ENCODE assay signal across 22 mouse cellular contexts in the genomic region with DNA sequence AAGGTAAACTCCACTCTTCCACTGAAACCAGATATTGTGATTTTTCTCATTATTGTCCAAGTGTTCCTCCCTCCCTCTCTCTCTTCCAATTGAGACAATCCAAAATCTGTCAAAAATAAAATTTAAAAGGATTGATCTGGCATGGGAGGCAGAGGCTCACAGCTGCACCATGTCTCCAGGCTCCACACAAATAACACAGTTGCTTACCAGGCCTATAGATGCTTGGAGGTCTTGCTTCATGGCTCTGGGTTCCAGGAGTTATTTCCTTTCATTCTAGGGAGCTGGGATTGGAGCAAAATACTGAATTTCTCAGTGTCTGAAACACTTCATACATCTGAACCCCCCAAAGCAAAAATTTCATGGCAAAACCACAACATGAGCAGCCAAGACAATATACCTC.
DNase-seq lines count a peak whose midpoint lies in the region; ATAC-seq and TF ChIP-seq lines count a peak whose summit lies in the region.
"Had no signal": no experiment of that assay in that cellular context is flagged by ENCODE, and none has a peak within 500 bp of the region (broad histone marks: within the 10 kb centered on the region; RNA-seq: fewer than 3 reads in every experiment).

No protein-coding gene starts in this region.

- H3K27ac ChIP-seq in limb, embryonic 14.5 days (replicated peaks; ENCODE audit: low read depth, low read length): no peak overlapping the region
- no peak overlapping the region for H3K27ac ChIP-seq in limb, embryonic 10.5 days
- H3K27ac ChIP-seq in lung, embryonic 14.5 days (ENCODE audit: low read depth): no peak overlapping the region
- no peak overlapping the region for H3K27ac ChIP-seq in lung, embryonic 15.5 days
- H3K27ac ChIP-seq in lung, embryonic 16.5 days (ENCODE audit: low read length): no peak overlapping the region

- H3K36me3 ChIP-seq in limb, embryonic 14.5 days (ENCODE audit: control insufficient read depth, insufficient read depth, low read length): no peaks in the 10 kb centered on the region
- H3K36me3 ChIP-seq in limb, embryonic 10.5 days: no peaks in the 10 kb centered on the region
- H3K36me3 ChIP-seq in lung, embryonic 14.5 days (ENCODE audit: insufficient read depth): no peaks in the 10 kb centered on the region
- no peaks in the 10 kb centered on the region for H3K36me3 ChIP-seq in lung, embryonic 15.5 days
- no peaks in the 10 kb centered on the region for H3K36me3 ChIP-seq in lung, embryonic 16.5 days (ENCODE audit: control insufficient read depth, insufficient read depth, low read length)
- H3K36me3 ChIP-seq: G1E had no signal

- no peak for TF ChIP-seq POLR2A in limb, embryonic 14.5 days (IDR thresholded peaks at IDR 0.05; ENCODE audit: borderline replicate concordance, extremely low read depth, insufficient read depth, insufficient read length)
- TF ChIP-seq POLR2A in lung, adult 2 months (IDR thresholded peaks at IDR 0.05; ENCODE audit: borderline replicate concordance, extremely low read depth, low read depth, low read length): no peak

- no peaks in the 10 kb centered on the region for H3K9me3 ChIP-seq in limb, embryonic 14.5 days (ENCODE audit: control insufficient read depth, low read length)
- H3K9me3 ChIP-seq in limb, embryonic 10.5 days (replicated peaks): no peaks in the 10 kb centered on the region
- H3K9me3 ChIP-seq in lung, embryonic 14.5 days (ENCODE audit: low read depth, low read length): no peaks in the 10 kb centered on the region
- no peaks in the 10 kb centered on the region for H3K9me3 ChIP-seq in lung, embryonic 15.5 days
- H3K9me3 ChIP-seq in lung, embryonic 16.5 days (ENCODE audit: control insufficient read depth, low read length): no peaks in the 10 kb centered on the region

- no peak for TF ChIP-seq CTCF in lung, embryonic 14.5 days (IDR thresholded peaks at IDR 0.05; ENCODE audit: low read depth)
- no peak for TF ChIP-seq CTCF in lung, adult 2 months (IDR thresholded peaks at IDR 0.05; ENCODE audit: insufficient read depth, low read length)

- H3K27me3 ChIP-seq in limb, embryonic 14.5 days (ENCODE audit: control insufficient read depth, insufficient read depth, low read length): no peaks in the 10 kb centered on the region
- H3K27me3 ChIP-seq in limb, embryonic 10.5 days (ENCODE audit: low read depth, poor library complexity, severe bottlenecking): no peaks in the 10 kb centered on the region
- H3K27me3 ChIP-seq in lung, embryonic 14.5 days (ENCODE audit: insufficient read depth, low read length): no peaks in the 10 kb centered on the region
- no peaks in the 10 kb centered on the region for H3K27me3 ChIP-seq in lung, embryonic 15.5 days
- no peaks in the 10 kb centered on the region for H3K27me3 ChIP-seq in lung, embryonic 16.5 days (ENCODE audit: control insufficient read depth, insufficient read depth, low read depth, low read length)
- H3K27me3 ChIP-seq: CH12.LX had no signal

- H3K4me1 ChIP-seq in limb, embryonic 14.5 days (ENCODE audit: control insufficient read depth, insufficient read depth, low read length): no peaks in the 10 kb centered on the region
- H3K4me1 ChIP-seq in limb, embryonic 10.5 days: no peaks in the 10 kb centered on the region
- H3K4me1 ChIP-seq in lung, embryonic 14.5 days (ENCODE audit: insufficient read depth): no peaks in the 10 kb centered on the region
- no peaks in the 10 kb centered on the region for H3K4me1 ChIP-seq in lung, embryonic 15.5 days
- H3K4me1 ChIP-seq in lung, embryonic 16.5 days (replicated peaks; ENCODE audit: control insufficient read depth, insufficient read depth, low read length): no peaks in the 10 kb centered on the region
- H3K4me1 ChIP-seq in lung, adult 2 months (ENCODE audit: control insufficient read depth, insufficient read depth, low read length): no peaks in the 10 kb centered on the region

- 0 out of 2 replicates have a peak, but pooled peaks have one; percentile 19 for ATAC-seq in limb, embryonic 14.5 days (ENCODE audit: low FRiP score, low read depth)
- ATAC-seq in lung, embryonic 14.5 days (ENCODE audit: insufficient read depth): peak; percentile 62; the same call in 1 of the 2 replicates
- peak; percentile 57; the same call in 1 of the 2 replicates for ATAC-seq in lung, embryonic 15.5 days (ENCODE audit: borderline replicate concordance, extremely low read depth, low FRiP score, low TSS enrichment)
- ATAC-seq in lung, embryonic 16.5 days (ENCODE audit: low read depth): peak; percentile 76
- ATAC-seq: activated CD4-positive, CD25-positive, alpha-beta regulatory T cell, adult 4 months; CD4-positive, CD25-positive, alpha-beta regulatory T cell, adult 4 months; Patski had no signal

- no peak for DNase-seq in limb, embryonic 14.5 days (ENCODE audit: low spot score)
- no peak for DNase-seq in limb, embryonic 10.5 days (ENCODE audit: low spot score)
- DNase-seq in lung, embryonic 14.5 days: peak; percentile 29
- DNase-seq in lung, postnatal 10 days: no peak
- no peak for DNase-seq in lung, postnatal 14 days
- no peak for DNase-seq in lung, adult 2 months
- DNase-seq: adrenal gland, adult 2 months; adrenal gland, adult 8-10 months; adrenal gland, postnatal 10 days; adrenal gland, postnatal 14 days; adrenal gland, postnatal 25 days; adrenal gland, postnatal 36 days; B cell, adult 2 months; cerebellum, adult 11 months; cerebellum, adult 11-12 months had no signal

- H3K4me3 ChIP-seq in limb, embryonic 14.5 days (replicated peaks; ENCODE audit: low read length): no peak overlapping the region
- no peak overlapping the region for H3K4me3 ChIP-seq in limb, embryonic 10.5 days
- H3K4me3 ChIP-seq in lung, embryonic 14.5 days (ENCODE audit: low read depth, low read length): no peak overlapping the region
- no peak overlapping the region for H3K4me3 ChIP-seq in lung, embryonic 15.5 days
- H3K4me3 ChIP-seq in lung, embryonic 16.5 days (ENCODE audit: low read length): no peak overlapping the region
- H3K4me3 ChIP-seq in lung, adult 2 months (replicated peaks; ENCODE audit: extremely low read depth, low read depth, low read length): no peak overlapping the region

- no peak overlapping the region for H3K4me2 ChIP-seq in limb, embryonic 14.5 days (replicated peaks; ENCODE audit: low read depth, low read length, severe bottlenecking)
- no peak overlapping the region for H3K4me2 ChIP-seq in lung, embryonic 14.5 days
- no peak overlapping the region for H3K4me2 ChIP-seq in lung, embryonic 15.5 days
- H3K4me2 ChIP-seq in lung, embryonic 16.5 days (ENCODE audit: low read depth, low read length): no peak overlapping the region

- no peak overlapping the region for H3K9ac ChIP-seq in limb, embryonic 14.5 days (ENCODE audit: low read depth, low read length, severe bottlenecking)
- H3K9ac ChIP-seq in lung, embryonic 14.5 days: no peak overlapping the region
- H3K9ac ChIP-seq in lung, embryonic 15.5 days: no peak overlapping the region
- no peak overlapping the region for H3K9ac ChIP-seq in lung, embryonic 16.5 days (ENCODE audit: low read length)

Comparison
In these comparisons a context has a peak if more than half of its experiments do, and no peak if none do; other contexts are left out.
1. ATAC-seq: peak in every context shown above with its lines; median percentile 76 in lung, embryonic 16.5 days; 62 in lung, embryonic 14.5 days; 57 in lung, embryonic 15.5 days; 19 in limb, embryonic 14.5 days.